Mouse (Mus musculus): ENCODE data around the gene Chchd6. TPM values are rescaled to one million over a fixed set of nuclear protein-coding genes. Genes with fewer than 3 reads are reported as not detected.
A peak's percentile ranks its signal among the peaks of the same experiment; 100 is the strongest.

Gene Chchd6
- total RNA-seq, 2 experiments from 2014 or later = 83.4 to 84.9 TPM

GRCm38 (mm10) chr6:89456409-89456961, 139.0 kb downstream of the Chchd6 start:
- no peak for DNase-seq (ENCODE audit: low spot score in 2 of 2)

GRCm38 (mm10) chr6:89455523-89456000, 139.9 kb downstream of the Chchd6 start:
- DNase-seq (ENCODE audit: low spot score in 2 of 2) = no peak

- no peak for DNase-seq (ENCODE audit: low spot score in 2 of 2)
Observed at GRCm38 (mm10) chr6:89454437-89454836, 141.0 kb downstream of the Chchd6 start.

- peak in 1 of 2 experiments; percentile 15 for DNase-seq (ENCODE audit: low spot score in 2 of 2)
Observed at GRCm38 (mm10) chr6:89452976-89453674, 142.3 kb downstream of the Chchd6 start.

- DNase-seq (ENCODE audit: low spot score in 2 of 2) = no peak
Observed at GRCm38 (mm10) chr6:89452356-89452755, 143.1 kb downstream of the Chchd6 start.

- no peak for DNase-seq (ENCODE audit: low spot score in 2 of 2)
Observed at GRCm38 (mm10) chr6:89448736-89449135, 146.7 kb downstream of the Chchd6 start.

GRCm38 (mm10) chr6:89440671-89441070, 154.8 kb downstream of the Chchd6 start:
- no peak for DNase-seq (ENCODE audit: low spot score in 2 of 2)

GRCm38 (mm10) chr6:89431920-89432482, 163.5 kb downstream of the Chchd6 start:
- DNase-seq (ENCODE audit: low spot score in 2 of 2) = no peak

GRCm38 (mm10) chr6:89430749-89431148, 164.7 kb downstream of the Chchd6 start:
- no peak for DNase-seq (ENCODE audit: low spot score in 2 of 2)

- no peak for DNase-seq (ENCODE audit: low spot score in 2 of 2)
Observed at GRCm38 (mm10) chr6:89428661-89429375, 166.6 kb downstream of the Chchd6 start.

GRCm38 (mm10) chr6:89424461-89424860, 171.0 kb downstream of the Chchd6 start:
- DNase-seq (ENCODE audit: low spot score in 2 of 2) = no peak

GRCm38 (mm10) chr6:89422621-89423020, 172.8 kb downstream of the Chchd6 start:
- no peak for DNase-seq (ENCODE audit: low spot score in 2 of 2)

- no peak for DNase-seq (ENCODE audit: low spot score in 2 of 2)
Observed at GRCm38 (mm10) chr6:89421922-89422321, 173.5 kb downstream of the Chchd6 start.

GRCm38 (mm10) chr6:89421503-89421902, 173.9 kb downstream of the Chchd6 start:
- no peak for DNase-seq (ENCODE audit: low spot score in 2 of 2)

GRCm38 (mm10) chr6:89420756-89421155, 174.7 kb downstream of the Chchd6 start:
- DNase-seq (ENCODE audit: low spot score in 2 of 2) = no peak

- DNase-seq (ENCODE audit: low spot score in 2 of 2) = no peak
Observed at GRCm38 (mm10) chr6:89420110-89420509, 175.3 kb downstream of the Chchd6 start.

- no peak for DNase-seq (ENCODE audit: low spot score in 2 of 2)
Observed at GRCm38 (mm10) chr6:89419066-89419815, 176.2 kb downstream of the Chchd6 start.

GRCm38 (mm10) chr6:89416030-89416595, 179.3 kb downstream of the Chchd6 start:
- no peak for DNase-seq (ENCODE audit: low spot score in 2 of 2)

- no peak for DNase-seq (ENCODE audit: low spot score in 2 of 2)
Observed at GRCm38 (mm10) chr6:89415091-89415490, 180.4 kb downstream of the Chchd6 start.

GRCm38 (mm10) chr6:89414126-89414525, 181.3 kb downstream of the Chchd6 start:
- DNase-seq (ENCODE audit: low spot score in 2 of 2) = no peak

GRCm38 (mm10) chr6:89413481-89413884, 182.0 kb downstream of the Chchd6 start:
- no peak for DNase-seq (ENCODE audit: low spot score in 2 of 2)

All from left cerebral cortex, adult 18-20 months (tissue).